Mouse (Mus musculus) T-helper 1 cell (primary cell): ENCODE data around the gene Mobp.
"Not testable (repeated sequence)": the region's sequence is repeated elsewhere in the genome, so short reads cannot be mapped to it uniquely, and the experiment has no call there.

Source experiments
- in situ Hi-C: fragments of 300-600 bp; cut with MboI, MseI; formaldehyde crosslinking; loops from one replicate; pipeline ENCODE4 v1.15.1; 2025; ENCODE audit warnings: high pct_unique_total_duplicates

Gene Mobp

GRCm38 (mm10) chr9:120149222-120149828 lies at the start of gene Mobp:
TSS of gene Mobp (plus strand) at chr9:120149707.
- in situ Hi-C loops, result loop anchor here (10.0 kb wide), 1 partner anchor 1055 kb away; the partner anchor contains the start of gene Plcd1

GRCm38 (mm10) chr9:120101165-120101564 lies 48.3 kb upstream of the Mobp start:
- in situ Hi-C loops, result no loop called here

- in situ Hi-C loops, result not testable (repeated sequence)
Measured at GRCm38 (mm10) chr9:120108953-120109352, 40.6 kb upstream of the Mobp start.

GRCm38 (mm10) chr9:120110211-120111018 lies 39.1 kb upstream of the Mobp start, which contains the start of gene Slc25a38:
TSS of gene Slc25a38 (plus strand) at chr9:120110374.
- in situ Hi-C loops, result no loop called here

GRCm38 (mm10) chr9:120111156-120111945 lies 38.2 kb upstream of the Mobp start:
- in situ Hi-C loops, result no loop called here

GRCm38 (mm10) chr9:120112472-120112871 lies 37.0 kb upstream of the Mobp start:
- in situ Hi-C loops, result no loop called here

- in situ Hi-C loops, result no loop called here
Measured at GRCm38 (mm10) chr9:120113456-120113855, 36.1 kb upstream of the Mobp start.

- in situ Hi-C loops, result no loop called here
Measured at GRCm38 (mm10) chr9:120114051-120114788, 35.3 kb upstream of the Mobp start.

- in situ Hi-C loops, result no loop called here
Measured at GRCm38 (mm10) chr9:120114789-120115151, 34.7 kb upstream of the Mobp start.

GRCm38 (mm10) chr9:120115580-120115979 lies 33.9 kb upstream of the Mobp start:
- in situ Hi-C loops, result no loop called here

GRCm38 (mm10) chr9:120116184-120116624 lies 33.3 kb upstream of the Mobp start:
- in situ Hi-C loops, result no loop called here

- in situ Hi-C loops, result no loop called here
Measured at GRCm38 (mm10) chr9:120118212-120118611, 31.3 kb upstream of the Mobp start.

GRCm38 (mm10) chr9:120120503-120120902 lies 29.0 kb upstream of the Mobp start:
- in situ Hi-C loops, result no loop called here

GRCm38 (mm10) chr9:120126868-120127267 lies 22.6 kb upstream of the Mobp start:
- in situ Hi-C loops, result no loop called here

- in situ Hi-C loops, result no loop called here
Measured at GRCm38 (mm10) chr9:120127538-120128251, 21.8 kb upstream of the Mobp start, which contains the start of gene Rpsa. TSS of gene Rpsa (plus strand) at chr9:120127689.

GRCm38 (mm10) chr9:120129276-120129675 lies 20.2 kb upstream of the Mobp start:
- in situ Hi-C loops, result no loop called here

GRCm38 (mm10) chr9:120131784-120132288 lies 17.7 kb upstream of the Mobp start:
- in situ Hi-C loops, result loop anchor here (10.0 kb wide), 1 partner anchor 57 kb away; no protein-coding TSS in a partner anchor

GRCm38 (mm10) chr9:120132980-120133754 lies 16.3 kb upstream of the Mobp start:
- in situ Hi-C loops, result loop anchor here (10.0 kb wide), 1 partner anchor 58 kb away; no protein-coding TSS in a partner anchor

GRCm38 (mm10) chr9:120133755-120134475 lies 15.6 kb upstream of the Mobp start:
- in situ Hi-C loops, result loop anchor here (10.0 kb wide), 1 partner anchor 59 kb away; no protein-coding TSS in a partner anchor
